Mouse (Mus musculus): ENCODE measurements around the gene Dpep3. TPM values are rescaled to one million over a fixed set of nuclear protein-coding genes. Genes with fewer than 3 reads are reported as not detected.
A peak's percentile ranks its signal among the peaks of the same experiment; 100 is the strongest.

The Dpep3 gene
- polyA plus RNA-seq, 1 experiment from 2014 or later = not detected

GRCm38 (mm10) chr8:105949350-105949749 lies 29.9 kb downstream of the Dpep3 start:
- H3K4me2 ChIP-seq (ENCODE audit: low read length) = no peak overlapping the region
- no peak overlapping the region for H3K4me3 ChIP-seq (ENCODE audit: control insufficient read depth in 1 of 2, insufficient read depth in 1 of 2, low read depth in 1 of 2, low read length in 2 of 2)
- H3K27me3 ChIP-seq (ENCODE audit: control insufficient read depth, insufficient read depth, low read length) = no peaks in the 10 kb centered on the region
- H3K27ac ChIP-seq (replicated peaks in 1 of 2; ENCODE audit: control insufficient read depth in 1 of 2, insufficient read depth in 1 of 2, low read depth in 2 of 2, low read length in 2 of 2) = peak overlapping the region; percentile 20 to 66; a peak in 3 of 4 replicates
- H3K9ac ChIP-seq (ENCODE audit: low read length) = no peak overlapping the region; the same call in 1 of the 2 replicates
- peaks cover 19 to 27% of the 10 kb centered on the region in 2 experiments for H3K4me1 ChIP-seq (ENCODE audit: control insufficient read depth in 2 of 2, insufficient read depth in 2 of 2, low read length in 2 of 2)
- ATAC-seq (ENCODE audit: insufficient number of reproducible peaks, insufficient read depth, low FRiP score, low read depth) = peak; percentile 37
- 23% methylated on average over 10 of the region's 10 CpGs for WGBS
- H3K9me3 ChIP-seq (ENCODE audit: control insufficient read depth, low read length) = no peaks in the 10 kb centered on the region
- H3K36me3 ChIP-seq (ENCODE audit: control insufficient read depth, insufficient read depth, low read length) = peaks cover 91% of the 10 kb centered on the region

- H3K4me1 ChIP-seq (ENCODE audit: control insufficient read depth in 2 of 2, insufficient read depth in 2 of 2, low read length in 2 of 2) = peaks cover 0 to 1% of the 10 kb centered on the region in 2 experiments; a peak in 1 of 4 replicates
- 70% methylated on average over 8 of the region's 8 CpGs for WGBS
- H3K9ac ChIP-seq (ENCODE audit: low read length) = no peak within 1 kb of the TSS
Observed at GRCm38 (mm10) chr8:105943321-105943739, 35.9 kb downstream of the Dpep3 start, which contains the start of gene Lcat. Gene Lcat (minus strand): TSS chr8:105943382.

GRCm38 (mm10) chr8:105942542-105942941 lies 36.7 kb downstream of the Dpep3 start:
- H3K4me3 ChIP-seq (ENCODE audit: control insufficient read depth in 1 of 2, insufficient read depth in 1 of 2, low read depth in 1 of 2, low read length in 2 of 2) = no peak overlapping the region
- ATAC-seq (ENCODE audit: insufficient number of reproducible peaks, insufficient read depth, low FRiP score, low read depth) = no peak
- no peaks in the 10 kb centered on the region for H3K9me3 ChIP-seq (ENCODE audit: control insufficient read depth, low read length)
- H3K4me2 ChIP-seq (ENCODE audit: low read length) = no peak overlapping the region
- H3K9ac ChIP-seq (ENCODE audit: low read length) = no peak overlapping the region
- 93% methylated on average over 5 of the region's 5 CpGs for WGBS
- H3K4me1 ChIP-seq (ENCODE audit: control insufficient read depth in 2 of 2, insufficient read depth in 2 of 2, low read length in 2 of 2) = peaks cover 0 to 4% of the 10 kb centered on the region in 2 experiments; a peak in 1 of 4 replicates
- no peaks in the 10 kb centered on the region for H3K27me3 ChIP-seq (ENCODE audit: control insufficient read depth, insufficient read depth, low read length)
- peaks cover 79% of the 10 kb centered on the region for H3K36me3 ChIP-seq (ENCODE audit: control insufficient read depth, insufficient read depth, low read length)
- H3K27ac ChIP-seq (replicated peaks in 1 of 2; ENCODE audit: control insufficient read depth in 1 of 2, insufficient read depth in 1 of 2, low read depth in 2 of 2, low read length in 2 of 2) = no peak overlapping the region

More at GRCm38 (mm10) chr8:105943321-105943739, 35.9 kb downstream of the Dpep3 start, which contains the start of gene Lcat:
- no peak within 1 kb of the TSS for H3K4me3 ChIP-seq (ENCODE audit: control insufficient read depth in 1 of 2, insufficient read depth in 1 of 2, low read depth in 1 of 2, low read length in 2 of 2)
- no peak for ATAC-seq (ENCODE audit: insufficient number of reproducible peaks, insufficient read depth, low FRiP score, low read depth)
- no peaks in the 10 kb centered on the region for H3K27me3 ChIP-seq (ENCODE audit: control insufficient read depth, insufficient read depth, low read length)
- H3K27ac ChIP-seq (replicated peaks in 1 of 2; ENCODE audit: control insufficient read depth in 1 of 2, insufficient read depth in 1 of 2, low read depth in 2 of 2, low read length in 2 of 2) = no peak within 1 kb of the TSS
- no peaks in the 10 kb centered on the region for H3K9me3 ChIP-seq (ENCODE audit: control insufficient read depth, low read length)
- H3K36me3 ChIP-seq (ENCODE audit: control insufficient read depth, insufficient read depth, low read length) = peaks cover 86% of the 10 kb centered on the region
- no peak within 1 kb of the TSS for H3K4me2 ChIP-seq (ENCODE audit: low read length)

GRCm38 (mm10) chr8:105942026-105942425 lies 37.2 kb downstream of the Dpep3 start:
- Histone ChIP-seq H3K27me3 (ENCODE audit: control insufficient read depth, insufficient read depth, low read length) (no peaks in the 10 kb centered on the region), H3K36me3 (ENCODE audit: control insufficient read depth, insufficient read depth, low read length) (peaks cover 73% of the 10 kb centered on the region), H3K4me3 (ENCODE audit: control insufficient read depth in 1 of 2, insufficient read depth in 1 of 2, low read depth in 1 of 2, low read length in 2 of 2) (no peak overlapping the region), H3K4me2 (ENCODE audit: low read length) (no peak overlapping the region), H3K9me3 (ENCODE audit: control insufficient read depth, low read length) (no peaks in the 10 kb centered on the region), H3K9ac (ENCODE audit: low read length) (no peak overlapping the region), H3K4me1 (ENCODE audit: control insufficient read depth in 2 of 2, insufficient read depth in 2 of 2, low read length in 2 of 2) (peaks cover 0 to 4% of the 10 kb centered on the region in 2 experiments; a peak in 1 of 4 replicates), H3K27ac (replicated peaks in 1 of 2; ENCODE audit: control insufficient read depth in 1 of 2, insufficient read depth in 1 of 2, low read depth in 2 of 2, low read length in 2 of 2) (no peak overlapping the region)
- no peak for ATAC-seq (ENCODE audit: insufficient number of reproducible peaks, insufficient read depth, low FRiP score, low read depth)
- WGBS = 93% methylated on average over 11 of the region's 11 CpGs

GRCm38 (mm10) chr8:105938306-105938669 lies 40.9 kb downstream of the Dpep3 start, which contains the start of gene Psmb10:
Gene Psmb10 (minus strand): TSS chr8:105938444.
- no peak for ATAC-seq (ENCODE audit: insufficient number of reproducible peaks, insufficient read depth, low FRiP score, low read depth)
- 24% methylated on average over 4 of the region's 4 CpGs for WGBS
- Histone ChIP-seq H3K9ac (ENCODE audit: low read length) (peak within 1 kb of the TSS; percentile 86), H3K4me3 (ENCODE audit: control insufficient read depth in 1 of 2, insufficient read depth in 1 of 2, low read depth in 1 of 2, low read length in 2 of 2) (peak within 1 kb of the TSS; percentile 54 to 71), H3K9me3 (ENCODE audit: control insufficient read depth, low read length) (no peaks in the 10 kb centered on the region), H3K27ac (replicated peaks in 1 of 2; ENCODE audit: control insufficient read depth in 1 of 2, insufficient read depth in 1 of 2, low read depth in 2 of 2, low read length in 2 of 2) (peak within 1 kb of the TSS; percentile 88 to 92), H3K27me3 (ENCODE audit: control insufficient read depth, insufficient read depth, low read length) (no peaks in the 10 kb centered on the region), H3K4me2 (ENCODE audit: low read length) (peak within 1 kb of the TSS; percentile 75), H3K4me1 (ENCODE audit: control insufficient read depth in 2 of 2, insufficient read depth in 2 of 2, low read length in 2 of 2) (peaks cover 3 to 13% of the 10 kb centered on the region in 2 experiments), H3K36me3 (ENCODE audit: control insufficient read depth, insufficient read depth, low read length) (peaks cover 53% of the 10 kb centered on the region)

- no peaks in the 10 kb centered on the region for H3K27me3 ChIP-seq (ENCODE audit: control insufficient read depth, insufficient read depth, low read length)
- peak overlapping the region; percentile 88 to 92 for H3K27ac ChIP-seq (replicated peaks in 1 of 2; ENCODE audit: control insufficient read depth in 1 of 2, insufficient read depth in 1 of 2, low read depth in 2 of 2, low read length in 2 of 2)
- peaks cover 3 to 13% of the 10 kb centered on the region in 2 experiments for H3K4me1 ChIP-seq (ENCODE audit: control insufficient read depth in 2 of 2, insufficient read depth in 2 of 2, low read length in 2 of 2)
- peaks cover 48% of the 10 kb centered on the region for H3K36me3 ChIP-seq (ENCODE audit: control insufficient read depth, insufficient read depth, low read length)
- H3K4me3 ChIP-seq (ENCODE audit: control insufficient read depth in 1 of 2, insufficient read depth in 1 of 2, low read depth in 1 of 2, low read length in 2 of 2) = peak overlapping the region; percentile 54 to 71
- H3K4me2 ChIP-seq (ENCODE audit: low read length) = peak overlapping the region; percentile 75
- no peak for ATAC-seq (ENCODE audit: insufficient number of reproducible peaks, insufficient read depth, low FRiP score, low read depth)
- H3K9ac ChIP-seq (ENCODE audit: low read length) = peak overlapping the region; percentile 86
- WGBS = under 1% methylated on average over 33 of the region's 33 CpGs
- H3K9me3 ChIP-seq (ENCODE audit: control insufficient read depth, low read length) = no peaks in the 10 kb centered on the region
Observed at GRCm38 (mm10) chr8:105937496-105938305, 41.5 kb downstream of the Dpep3 start.

- ATAC-seq (ENCODE audit: insufficient number of reproducible peaks, insufficient read depth, low FRiP score, low read depth) = peak; percentile 79
- Histone ChIP-seq H3K4me2 (ENCODE audit: low read length) (peak overlapping the region; percentile 75), H3K9ac (ENCODE audit: low read length) (peak overlapping the region; percentile 86), H3K4me1 (ENCODE audit: control insufficient read depth in 2 of 2, insufficient read depth in 2 of 2, low read length in 2 of 2) (peaks cover 3 to 13% of the 10 kb centered on the region in 2 experiments), H3K36me3 (ENCODE audit: control insufficient read depth, insufficient read depth, low read length) (peaks cover 49% of the 10 kb centered on the region), H3K27me3 (ENCODE audit: control insufficient read depth, insufficient read depth, low read length) (no peaks in the 10 kb centered on the region), H3K4me3 (ENCODE audit: control insufficient read depth in 1 of 2, insufficient read depth in 1 of 2, low read depth in 1 of 2, low read length in 2 of 2) (peak overlapping the region; percentile 54 to 71), H3K27ac (replicated peaks in 1 of 2; ENCODE audit: control insufficient read depth in 1 of 2, insufficient read depth in 1 of 2, low read depth in 2 of 2, low read length in 2 of 2) (peak overlapping the region; percentile 88 to 92), H3K9me3 (ENCODE audit: control insufficient read depth, low read length) (no peaks in the 10 kb centered on the region)
- WGBS = under 1% methylated on average over 30 of the region's 30 CpGs
Observed at GRCm38 (mm10) chr8:105936866-105937475, 42.3 kb downstream of the Dpep3 start.

All from heart, embryonic 14.5 days (tissue).